Mouse (Mus musculus): ENCODE data around the gene Usp19.

DNA sequence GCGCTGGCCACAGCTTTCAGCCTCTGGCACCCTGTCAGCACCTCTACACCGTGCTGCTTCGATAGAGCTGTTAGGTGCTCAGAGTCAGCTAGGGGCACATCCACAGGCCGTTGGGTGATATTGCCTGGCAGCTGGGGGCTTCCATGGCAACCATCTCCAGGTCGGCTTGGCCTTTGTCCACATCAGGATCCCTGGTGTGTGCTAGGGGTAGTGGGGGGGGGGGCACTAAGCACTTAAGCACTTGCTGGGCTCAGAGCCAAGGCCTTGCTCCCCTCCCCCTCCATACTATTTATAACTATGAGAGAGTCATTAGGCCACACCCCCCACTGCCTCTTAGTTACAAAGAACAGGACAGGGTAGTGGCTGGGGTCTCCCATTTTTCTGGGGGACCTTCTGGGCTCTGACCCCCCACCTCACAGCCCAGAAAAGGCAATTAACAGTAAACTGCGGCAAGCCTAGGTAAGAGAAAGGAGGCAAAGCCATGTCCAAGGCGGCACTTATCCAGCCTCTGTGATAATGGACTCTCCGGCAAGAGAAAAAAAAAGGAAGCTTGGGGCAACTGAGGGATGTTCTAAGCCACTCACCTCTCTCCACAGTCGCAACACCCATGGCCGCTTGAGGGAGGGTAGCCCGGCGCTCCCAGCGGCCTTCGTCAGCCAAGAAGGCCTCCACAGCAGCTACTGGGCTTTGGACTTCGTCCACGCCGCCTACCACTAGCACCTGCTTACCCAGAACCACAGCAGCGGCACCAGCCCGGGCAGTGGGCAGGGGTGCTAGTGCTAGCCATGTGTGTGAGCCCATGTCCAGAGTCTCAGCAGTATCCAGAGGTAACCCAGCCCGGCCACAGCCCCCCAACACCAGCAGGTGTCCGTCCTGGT, 39.9 kb upstream of the Usp19 start:
- no peak for TF ChIP-seq GATA1 (IDR thresholded peaks at IDR 0.05; ENCODE audit: low read length)
- no peak for TF ChIP-seq TAL1 (IDR thresholded peaks at IDR 0.05; ENCODE audit: low read length)

Measured in erythroblast, embryonic 14.5 days (primary cell).